Mouse (Mus musculus) embryonic facial prominence, embryonic 15.5 days (tissue): ENCODE data around the gene Adssl1. TPM values are rescaled to one million over a fixed set of nuclear protein-coding genes. Genes with fewer than 3 reads are reported as not detected.

Source experiments
- ATAC-seq: fragments of 200-750 bp; cut with Nextera tagmentation; 2 replicates; pipeline ENCODE4 v1.8.0; 2017; ENCODE audit warnings: low read depth, moderate TSS enrichment; ENCODE audit not compliant: insufficient number of reproducible peaks, low FRiP score, low TSS enrichment
- H3K27ac ChIP-seq: fragments of 300-500 bp; sonication (generic); replicated peaks from 2 replicates; pipeline ENCODE4 v1.5.1; 2015; ENCODE audit warnings: mild to moderate bottlenecking, inconsistent platforms
- H3K27me3 ChIP-seq: fragments of 300-500 bp; sonication (generic); 2 replicates; pipeline ENCODE4 v1.6.1; 2015; ENCODE audit warnings: inconsistent platforms
- H3K36me3 ChIP-seq: fragments of 300-500 bp; sonication (generic); 2 replicates; pipeline ENCODE4 v1.6.1; 2015; ENCODE audit warnings: mild to moderate bottlenecking, inconsistent platforms
- H3K4me1 ChIP-seq: fragments of 300-500 bp; sonication (generic); 2 replicates; pipeline ENCODE4 v1.6.1; 2015; ENCODE audit warnings: inconsistent platforms
- H3K4me2 ChIP-seq: fragments of 300-500 bp; sonication (generic); replicated peaks from 2 replicates; pipeline ENCODE4 v1.6.1; 2015; ENCODE audit warnings: mild to moderate bottlenecking, inconsistent platforms
- H3K4me3 ChIP-seq: fragments of 300-500 bp; sonication (generic); replicated peaks from 2 replicates; pipeline ENCODE4 v1.5.1; 2015; ENCODE audit warnings: mild to moderate bottlenecking, inconsistent platforms
- H3K9ac ChIP-seq: fragments of 300-500 bp; sonication (generic); 2 replicates; pipeline ENCODE4 v1.6.1; 2015; ENCODE audit warnings: inconsistent platforms
- H3K9me3 ChIP-seq: fragments of 300-500 bp; sonication (generic); replicated peaks from 2 replicates; pipeline ENCODE4 v1.6.1; 2016; ENCODE audit warnings: inconsistent platforms
- WGBS: fragments of 180-500 bp; shearing (Covaris S2); methylation state at CpG from one replicate; pipeline ENCODE4 v1.1.7; 2015; 5-methylcytosine and 5-hydroxymethylcytosine counted together
- polyA plus RNA-seq: library from polyadenylated mRNA; unstranded; fragments of >200 nt; fragmentation: Nextera tagmentation; extraction: Ambion mirVana; gene quantifications from 2 replicates; pipeline ENCODE4 v1.2.1, GENCODE M21; 2015

The Adssl1 gene
- polyA plus RNA-seq, 1 experiment from 2014 or later, result 12.4 TPM

DNA sequence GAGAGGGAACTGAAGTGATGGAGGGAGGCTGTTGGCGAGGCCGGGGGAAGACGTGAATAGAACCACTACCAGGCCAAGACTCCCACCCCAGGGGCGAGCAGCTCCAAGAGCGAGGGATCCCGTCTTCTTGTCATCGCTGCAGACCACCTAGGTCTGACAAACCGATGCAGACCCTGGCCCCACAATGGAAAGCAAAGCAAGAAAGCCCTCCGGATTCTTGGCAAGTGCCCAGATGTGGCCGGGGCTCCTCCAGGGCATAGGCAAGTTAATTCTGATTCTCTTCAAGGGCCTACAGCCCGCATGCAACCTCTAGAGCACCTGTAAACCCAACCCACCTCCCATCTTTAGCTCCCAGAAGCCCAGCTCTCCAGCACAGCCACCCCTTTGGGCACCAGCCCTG is 43.5 kb downstream of the Adssl1 start:
- Histone ChIP-seq H3K9me3 (no peaks in the 10 kb centered on the region), H3K4me2 (no peak overlapping the region), H3K4me3 (no peak overlapping the region), H3K27ac (no peak overlapping the region), H3K9ac (no peak overlapping the region), H3K36me3 (peaks cover 69% of the 10 kb centered on the region), H3K4me1 (peaks cover 82% of the 10 kb centered on the region), H3K27me3 (no peaks in the 10 kb centered on the region)
- WGBS, result 75% methylated on average over 11 of the region's 11 CpGs
- no peak for ATAC-seq

GRCm38 (mm10) chr12:112663716-112664115 is 43.9 kb downstream of the Adssl1 start:
- no peak overlapping the region for H3K4me3 ChIP-seq
- H3K9me3 ChIP-seq, result no peaks in the 10 kb centered on the region
- H3K27me3 ChIP-seq, result no peaks in the 10 kb centered on the region
- peaks cover 69% of the 10 kb centered on the region for H3K36me3 ChIP-seq
- peak overlapping the region; percentile 51 for H3K27ac ChIP-seq
- H3K4me1 ChIP-seq, result peaks cover 86% of the 10 kb centered on the region
- WGBS, result 82% methylated on average over 12 of the region's 12 CpGs
- no peak overlapping the region for H3K9ac ChIP-seq
- no peak for ATAC-seq
- no peak overlapping the region for H3K4me2 ChIP-seq

DNA sequence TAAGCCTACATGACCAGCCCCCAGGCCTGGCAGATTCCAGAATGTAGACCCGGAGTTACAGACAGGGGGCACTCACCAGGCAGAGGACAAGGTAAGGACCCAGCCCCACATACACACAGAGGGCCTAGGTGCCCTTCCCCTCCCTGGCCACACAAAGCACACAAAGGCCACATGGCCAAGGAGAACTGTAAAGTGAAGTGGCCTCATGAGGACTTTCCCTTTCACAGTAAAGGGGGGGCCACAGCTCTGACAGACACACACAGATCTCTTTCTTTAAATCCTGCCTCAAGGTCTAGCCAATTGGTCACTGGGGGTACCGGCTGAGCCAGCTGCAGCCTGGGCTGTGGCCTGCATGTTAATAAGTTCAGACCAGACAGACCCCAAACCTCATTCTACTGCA is 44.3 kb downstream of the Adssl1 start:
- H3K4me2 ChIP-seq, result no peak overlapping the region
- no peak overlapping the region for H3K9ac ChIP-seq
- H3K9me3 ChIP-seq, result no peaks in the 10 kb centered on the region
- no peak for ATAC-seq
- no peak overlapping the region for H3K4me3 ChIP-seq
- H3K27me3 ChIP-seq, result no peaks in the 10 kb centered on the region
- peaks cover 69% of the 10 kb centered on the region for H3K36me3 ChIP-seq
- peaks cover 89% of the 10 kb centered on the region for H3K4me1 ChIP-seq
- peak overlapping the region; percentile 51 for H3K27ac ChIP-seq
- whole genome bisulfite sequencing, result 59% methylated on average over 2 of the region's 2 CpGs

DNA sequence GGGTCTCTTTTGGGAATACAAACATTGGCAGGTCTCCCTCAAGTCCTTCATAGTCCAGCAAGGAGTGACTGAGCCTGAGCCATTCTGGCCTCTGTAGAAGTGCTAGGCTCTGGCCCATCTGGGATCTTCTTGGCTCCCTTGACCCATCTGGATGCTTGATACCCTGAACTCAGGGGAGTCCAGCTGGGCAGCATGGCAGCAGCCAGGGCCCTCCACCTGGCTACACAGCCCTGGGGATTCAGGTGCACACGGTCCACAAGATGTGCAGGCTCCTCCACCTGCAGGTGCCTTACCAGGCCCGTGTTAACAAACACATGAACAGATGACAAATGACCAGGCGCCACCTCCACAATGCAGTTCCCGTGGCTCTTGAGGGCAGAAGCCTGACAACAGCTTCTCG is 44.8 kb downstream of the Adssl1 start:
- no peaks in the 10 kb centered on the region for H3K9me3 ChIP-seq
- no peaks in the 10 kb centered on the region for H3K27me3 ChIP-seq
- no peak for ATAC-seq
- H3K4me3 ChIP-seq, result no peak overlapping the region
- no peak overlapping the region for H3K9ac ChIP-seq
- peak overlapping the region; percentile 55; the same call in 1 of the 2 replicates for H3K27ac ChIP-seq
- no peak overlapping the region for H3K4me2 ChIP-seq
- H3K4me1 ChIP-seq, result peaks cover 89% of the 10 kb centered on the region
- WGBS, result 62% methylated on average over 5 of the region's 5 CpGs
- peaks cover 69% of the 10 kb centered on the region for H3K36me3 ChIP-seq

DNA sequence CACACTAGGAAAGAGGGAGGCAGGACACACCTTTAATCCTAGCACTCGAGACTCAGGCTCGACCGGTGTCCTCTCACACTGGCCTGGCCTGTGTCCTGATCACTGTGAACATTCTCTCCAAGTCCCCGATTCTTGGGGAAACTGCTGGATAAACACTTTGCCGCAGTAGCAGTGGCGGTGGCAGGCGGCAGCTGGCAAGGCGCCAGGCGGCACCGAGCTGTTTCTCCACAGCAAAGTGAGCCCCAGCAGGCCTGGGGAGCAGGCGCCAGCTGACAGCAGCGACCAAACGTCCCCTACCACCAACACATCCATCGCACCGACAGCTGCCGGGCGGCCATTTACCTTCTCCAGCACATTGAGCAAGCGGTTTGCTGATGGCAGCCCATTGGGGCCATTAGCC is 45.6 kb downstream of the Adssl1 start:
- H3K27ac ChIP-seq, result peak overlapping the region; percentile 55; the same call in 1 of the 2 replicates
- H3K4me1 ChIP-seq, result peaks cover 92% of the 10 kb centered on the region
- H3K27me3 ChIP-seq, result no peaks in the 10 kb centered on the region
- WGBS, result 52% methylated on average over 18 of the region's 18 CpGs
- H3K9ac ChIP-seq, result no peak overlapping the region
- peaks cover 69% of the 10 kb centered on the region for H3K36me3 ChIP-seq
- no peak overlapping the region for H3K4me3 ChIP-seq
- no peaks in the 10 kb centered on the region for H3K9me3 ChIP-seq
- no peak for ATAC-seq
- H3K4me2 ChIP-seq, result no peak overlapping the region; the same call in 1 of the 2 replicates

- WGBS, result 84% methylated on average over 9 of the region's 9 CpGs
- Histone ChIP-seq H3K4me3 (no peak overlapping the region), H3K27me3 (no peaks in the 10 kb centered on the region), H3K36me3 (peaks cover 73% of the 10 kb centered on the region), H3K27ac (peak overlapping the region; percentile 55; the same call in 1 of the 2 replicates), H3K4me2 (no peak overlapping the region; the same call in 1 of the 2 replicates), H3K4me1 (peaks cover 92% of the 10 kb centered on the region), H3K9ac (no peak overlapping the region), H3K9me3 (no peaks in the 10 kb centered on the region)
- ATAC-seq, result no peak
Observed at GRCm38 (mm10) chr12:112665881-112666544, 46.2 kb downstream of the Adssl1 start.

DNA sequence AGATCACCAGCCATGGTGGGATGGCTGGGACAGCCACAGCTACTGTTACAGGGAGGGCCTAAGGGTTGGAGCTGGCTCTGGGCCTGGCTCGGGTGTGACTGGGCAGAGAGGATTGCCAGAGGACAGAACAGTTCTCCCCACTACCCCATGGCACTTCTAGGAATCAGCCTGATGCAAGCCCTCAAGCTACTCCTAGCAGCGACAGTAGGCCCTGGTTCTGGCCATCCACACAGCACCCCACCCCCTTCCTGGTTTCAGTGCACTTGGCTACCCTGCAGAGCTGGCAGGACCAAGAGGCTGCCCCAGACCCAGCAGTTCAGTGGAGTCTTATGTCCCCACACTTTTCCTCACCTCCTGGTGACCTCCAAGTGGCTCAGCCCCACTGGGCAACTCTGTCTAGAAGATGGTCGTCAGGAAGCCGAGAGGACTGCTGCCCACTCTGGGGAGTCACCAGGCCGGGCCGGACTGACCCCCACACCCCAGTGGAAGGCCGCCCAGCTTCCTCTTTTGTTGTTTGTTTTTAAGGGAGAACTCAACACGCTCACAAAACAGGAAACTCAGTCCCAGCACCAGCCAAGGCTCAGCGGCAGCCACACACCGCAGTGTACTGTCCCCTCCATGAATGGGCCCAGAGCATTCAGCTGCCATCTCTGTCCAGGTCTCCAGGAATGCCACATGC is 47.9 kb downstream of the Adssl1 start:
- Histone ChIP-seq H3K4me3 (no peak overlapping the region), H3K27ac (no peak overlapping the region), H3K27me3 (no peaks in the 10 kb centered on the region), H3K9me3 (no peaks in the 10 kb centered on the region), H3K4me2 (no peak overlapping the region), H3K36me3 (peaks cover 64% of the 10 kb centered on the region), H3K4me1 (peaks cover 92% of the 10 kb centered on the region), H3K9ac (no peak overlapping the region)
- ATAC-seq, result no peak
- 79% methylated on average over 10 of the region's 10 CpGs for WGBS

DNA sequence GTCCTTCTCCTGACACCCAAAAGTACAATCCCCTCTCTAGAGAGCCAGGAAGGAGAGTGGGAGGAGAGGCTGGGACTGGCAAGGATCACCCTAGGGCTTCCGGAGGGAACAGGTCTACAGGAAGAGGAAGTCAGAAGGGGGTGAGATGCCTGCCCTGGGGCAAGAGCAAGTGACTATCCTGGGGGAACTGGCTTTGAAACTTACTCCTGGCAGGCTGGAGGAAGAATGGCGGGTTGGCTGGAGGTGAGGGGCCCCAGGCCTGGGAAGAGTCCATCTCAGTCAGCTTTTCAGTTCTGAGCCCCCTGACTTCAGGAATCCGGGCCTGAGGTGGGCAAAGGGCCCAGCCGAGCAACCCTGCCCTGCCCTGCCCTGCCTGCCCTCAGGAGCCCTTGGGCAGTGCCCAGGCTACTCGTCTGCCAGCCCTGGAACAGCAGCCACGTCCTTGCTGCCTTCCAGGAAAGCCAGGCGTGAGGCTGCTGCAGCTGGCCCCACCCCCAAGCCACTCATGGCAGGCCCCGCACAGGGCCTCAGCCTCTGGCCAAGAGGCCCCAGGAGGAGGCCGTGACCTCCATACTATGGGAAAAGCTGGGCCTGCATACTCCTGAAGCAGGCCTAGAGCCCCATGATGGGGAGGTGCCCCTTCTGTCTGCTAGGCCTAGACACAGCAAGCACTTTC is 51.0 kb downstream of the Adssl1 start:
- H3K4me2 ChIP-seq, result peak overlapping the region; percentile 6; the same call in 1 of the 2 replicates
- 0 out of 2 replicates have a peak overlapping the region, but pooled peaks have one; percentile 3 for H3K4me3 ChIP-seq
- H3K4me1 ChIP-seq, result peaks cover 80% of the 10 kb centered on the region
- no peaks in the 10 kb centered on the region for H3K9me3 ChIP-seq
- no peaks in the 10 kb centered on the region for H3K27me3 ChIP-seq
- WGBS, result 47% methylated on average over 9 of the region's 9 CpGs
- H3K27ac ChIP-seq, result no peak overlapping the region
- no peak for ATAC-seq
- H3K36me3 ChIP-seq, result peaks cover 46% of the 10 kb centered on the region
- H3K9ac ChIP-seq, result no peak overlapping the region

DNA sequence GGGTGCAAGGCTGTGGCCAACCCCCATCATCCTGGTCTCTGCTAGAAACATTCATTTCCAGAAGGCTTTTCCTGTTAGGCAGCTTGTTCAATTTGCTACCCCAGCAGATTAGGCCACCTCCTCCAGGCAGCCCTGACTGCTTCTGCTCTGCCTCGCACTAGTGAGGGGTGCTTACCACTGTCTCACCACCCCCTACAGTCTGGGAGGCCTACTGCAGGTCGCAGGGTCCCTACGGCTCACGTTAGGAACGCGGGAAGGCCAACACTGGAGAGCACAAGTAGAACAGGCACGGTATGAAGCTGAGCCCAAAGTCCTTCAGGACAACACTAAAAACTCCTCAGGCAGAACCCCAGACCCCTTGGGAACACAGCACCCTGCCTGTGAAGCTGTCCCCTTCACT is 52.0 kb downstream of the Adssl1 start:
- no peak overlapping the region for H3K9ac ChIP-seq
- H3K4me3 ChIP-seq, result peak overlapping the region; percentile 82; the same call in 1 of the 2 replicates
- H3K9me3 ChIP-seq, result no peaks in the 10 kb centered on the region
- WGBS, result 75% methylated on average over 7 of the region's 7 CpGs
- no peak for ATAC-seq
- H3K4me2 ChIP-seq, result peak overlapping the region; percentile 91
- 0 out of 2 replicates have a peak overlapping the region, but pooled peaks have one; percentile 96 for H3K27ac ChIP-seq
- peaks cover 69% of the 10 kb centered on the region for H3K4me1 ChIP-seq
- H3K27me3 ChIP-seq, result no peaks in the 10 kb centered on the region
- peaks cover 40% of the 10 kb centered on the region for H3K36me3 ChIP-seq

DNA sequence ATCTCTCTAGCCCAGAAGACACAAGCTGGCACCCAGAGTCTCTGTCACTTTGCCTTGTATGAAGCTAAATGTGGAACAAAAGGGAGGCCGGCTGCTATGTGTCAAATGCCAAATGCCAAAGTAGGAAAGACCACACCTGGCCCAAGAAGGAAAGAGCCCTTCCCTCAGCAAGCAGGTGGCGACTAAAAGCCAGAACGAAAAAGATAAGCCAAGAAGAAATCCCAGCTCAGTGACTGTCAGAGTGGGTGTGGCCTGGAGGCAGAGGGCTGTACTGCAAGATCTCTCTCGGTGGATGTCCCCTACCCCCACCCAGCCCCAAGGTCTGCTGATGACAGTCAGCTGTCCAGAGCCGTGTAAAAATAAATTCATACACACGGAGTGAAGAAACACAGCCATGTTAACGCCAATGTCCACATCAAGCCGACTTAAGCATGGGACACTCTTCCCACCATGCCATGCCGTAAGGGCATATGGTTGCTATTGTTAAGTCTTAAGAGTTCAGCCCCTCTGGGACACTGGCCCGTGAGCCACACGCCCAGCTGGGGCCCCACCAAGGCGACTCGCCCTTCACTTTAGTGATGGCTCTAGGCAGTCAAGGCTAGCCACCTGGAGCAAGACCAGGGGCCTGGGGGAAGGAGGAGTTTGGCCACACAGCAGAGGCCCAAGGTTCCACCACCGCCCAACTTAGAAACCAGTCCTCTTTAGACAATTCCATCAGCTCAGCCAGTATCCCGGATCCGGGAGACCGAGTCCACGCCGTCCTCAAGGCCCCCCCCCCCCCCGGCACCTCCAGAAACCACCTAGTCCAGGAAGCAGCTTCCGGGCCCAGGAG is 53.1 kb downstream of the Adssl1 start:
- peaks cover 10% of the 10 kb centered on the region for H3K27me3 ChIP-seq
- peak overlapping the region; percentile 91 for H3K4me2 ChIP-seq
- no peak for ATAC-seq
- H3K36me3 ChIP-seq, result peaks cover 32% of the 10 kb centered on the region
- H3K4me1 ChIP-seq, result peaks cover 65% of the 10 kb centered on the region
- H3K4me3 ChIP-seq, result peak overlapping the region; percentile 82
- H3K27ac ChIP-seq, result peak overlapping the region; percentile 96
- H3K9me3 ChIP-seq, result no peaks in the 10 kb centered on the region
- H3K9ac ChIP-seq, result peak overlapping the region; percentile 90
- 4% methylated on average over 21 of the region's 21 CpGs for WGBS
